Mouse (Mus musculus): ENCODE measurements around the gene Znhit2. TPM values are rescaled to one million over a fixed set of nuclear protein-coding genes. Genes with fewer than 3 reads are reported as not detected.

Gene Znhit2
- polyA plus RNA-seq, 1 experiment from 2014 or later = 33.2 TPM

Small RNAs within 50 kb of the gene (microRNA-seq; reads per million reads assigned to microRNA genes)
- gene Mir6988 = 0.92 reads per million

Other genes starting within 250 kb of the Znhit2 start
- 30.6 and 34.0 TPM in 2 replicates for gene Frmd8, start 185.9 kb upstream of the Znhit2 start, polyA plus RNA-seq (2015; fragmentation: Nextera tagmentation; extraction: Ambion mirVana)
- 3.1 and 4.5 TPM in 2 replicates for gene Slc25a45, start 183.4 kb upstream of the Znhit2 start, polyA plus RNA-seq (2015; fragmentation: Nextera tagmentation; extraction: Ambion mirVana)
- 3.8 and 4.7 TPM in 2 replicates for gene Tigd3, start 167.0 kb upstream of the Znhit2 start, polyA plus RNA-seq (2015; fragmentation: Nextera tagmentation; extraction: Ambion mirVana)
- gene Dpf2, start 148.2 kb upstream of the Znhit2 start, polyA plus RNA-seq (2015; fragmentation: Nextera tagmentation; extraction: Ambion mirVana) = 164 and 179 TPM in 2 replicates
- gene Cdc42ep2, start 136.4 kb upstream of the Znhit2 start, polyA plus RNA-seq (2015; fragmentation: Nextera tagmentation; extraction: Ambion mirVana) = 4.7 TPM in 2 replicates
- 74.5 and 79.5 TPM in 2 replicates for gene Pola2, start 97.0 kb upstream of the Znhit2 start, polyA plus RNA-seq (2015; fragmentation: Nextera tagmentation; extraction: Ambion mirVana)
- gene Slc22a20, start 75.0 kb upstream of the Znhit2 start, polyA plus RNA-seq (2015; fragmentation: Nextera tagmentation; extraction: Ambion mirVana) = not detected in 2 replicates
- 8.1 and 10.3 TPM in 2 replicates for gene Capn1, start 45.3 kb upstream of the Znhit2 start, polyA plus RNA-seq (2015; fragmentation: Nextera tagmentation; extraction: Ambion mirVana)
- 28.3 and 28.4 TPM in 2 replicates for gene Syvn1, start 14.6 kb upstream of the Znhit2 start, polyA plus RNA-seq (2015; fragmentation: Nextera tagmentation; extraction: Ambion mirVana)
- gene Mrpl49, start 3.4 kb upstream of the Znhit2 start, polyA plus RNA-seq (2015; fragmentation: Nextera tagmentation; extraction: Ambion mirVana) = 79.5 and 80.4 TPM in 2 replicates
- 714 and 858 TPM in 2 replicates for gene Fau, start 3.3 kb upstream of the Znhit2 start, polyA plus RNA-seq (2015; fragmentation: Nextera tagmentation; extraction: Ambion mirVana)
- gene Tm7sf2, start 7.2 kb downstream of the Znhit2 start, polyA plus RNA-seq (2015; fragmentation: Nextera tagmentation; extraction: Ambion mirVana) = 21.7 and 22.0 TPM in 2 replicates
- gene Vps51, start 16.0 kb downstream of the Znhit2 start, polyA plus RNA-seq (2015; fragmentation: Nextera tagmentation; extraction: Ambion mirVana) = 66.6 and 74.4 TPM in 2 replicates
- not detected in 2 replicates for gene Tmem262, start 18.8 kb downstream of the Znhit2 start, polyA plus RNA-seq (2015; fragmentation: Nextera tagmentation; extraction: Ambion mirVana)
- gene Gm28374, start 21.1 kb downstream of the Znhit2 start, polyA plus RNA-seq (2015; fragmentation: Nextera tagmentation; extraction: Ambion mirVana) = 1.6 and 2.1 TPM in 2 replicates
- 79.1 and 81.3 TPM in 2 replicates for gene Zfpl1, start 23.8 kb downstream of the Znhit2 start, polyA plus RNA-seq (2015; fragmentation: Nextera tagmentation; extraction: Ambion mirVana)
- gene Cdca5, start 23.8 kb downstream of the Znhit2 start, polyA plus RNA-seq (2015; fragmentation: Nextera tagmentation; extraction: Ambion mirVana) = 37.0 and 39.6 TPM in 2 replicates
- gene AC131692.1, start 33.2 kb downstream of the Znhit2 start, polyA plus RNA-seq (2015; fragmentation: Nextera tagmentation; extraction: Ambion mirVana) = 0.34 and 0.54 TPM in 2 replicates
- gene Naaladl1, start 44.6 kb downstream of the Znhit2 start, polyA plus RNA-seq (2015; fragmentation: Nextera tagmentation; extraction: Ambion mirVana) = 0.55 and 5.5 TPM in 2 replicates
- 45.9 and 49.6 TPM in 2 replicates for gene Sac3d1, start 57.5 kb downstream of the Znhit2 start, polyA plus RNA-seq (2015; fragmentation: Nextera tagmentation; extraction: Ambion mirVana)
- gene Snx15, start 67.1 kb downstream of the Znhit2 start, polyA plus RNA-seq (2015; fragmentation: Nextera tagmentation; extraction: Ambion mirVana) = 38.0 and 38.3 TPM in 2 replicates
- 0.23 TPM in 1 of 2 replicates, not detected in the other for gene Batf2, start 79.8 kb downstream of the Znhit2 start, polyA plus RNA-seq (2015; fragmentation: Nextera tagmentation; extraction: Ambion mirVana)
- 106 and 110 TPM in 2 replicates for gene Arl2, start 80.4 kb downstream of the Znhit2 start, polyA plus RNA-seq (2015; fragmentation: Nextera tagmentation; extraction: Ambion mirVana)
- gene Majin, start 123.2 kb downstream of the Znhit2 start, polyA plus RNA-seq (2015; fragmentation: Nextera tagmentation; extraction: Ambion mirVana) = not detected in 2 replicates
- 3.3 and 3.8 TPM in 2 replicates for gene Gpha2, start 165.2 kb downstream of the Znhit2 start, polyA plus RNA-seq (2015; fragmentation: Nextera tagmentation; extraction: Ambion mirVana)
- 26.6 and 27.9 TPM in 2 replicates for gene Ppp2r5b, start 174.7 kb downstream of the Znhit2 start, polyA plus RNA-seq (2015; fragmentation: Nextera tagmentation; extraction: Ambion mirVana)
- gene Atg2a, start 180.5 kb downstream of the Znhit2 start, polyA plus RNA-seq (2015; fragmentation: Nextera tagmentation; extraction: Ambion mirVana) = 10.3 and 10.5 TPM in 2 replicates
- gene Ehd1, start 215.5 kb downstream of the Znhit2 start, polyA plus RNA-seq (2015; fragmentation: Nextera tagmentation; extraction: Ambion mirVana) = 64.7 and 68.9 TPM in 2 replicates
- 0.91 and 0.92 TPM in 2 replicates for gene Cdc42bpg, start 245.3 kb downstream of the Znhit2 start, polyA plus RNA-seq (2015; fragmentation: Nextera tagmentation; extraction: Ambion mirVana)

Measured in embryonic facial prominence, embryonic 13.5 days (tissue).